Mouse (Mus musculus): Measurements from ENCODE around the gene Oxct2a. TPM values are rescaled to one million over a fixed set of nuclear protein-coding genes. Genes with fewer than 3 reads are reported as not detected.
"Not testable (repeated sequence)": the region's sequence is repeated elsewhere in the genome, so short reads cannot be mapped to it uniquely, and the experiment has no call there.

Gene Oxct2a
- polyA plus RNA-seq, 1 experiment from 2014 or later: 0.15 TPM

GRCm38 (mm10) chr4:123298980-123299670 lies 24.3 kb downstream of the Oxct2a start:
- ATAC-seq (ENCODE audit: low FRiP score) (no peak), DNase-seq (ENCODE audit: low spot score) (no peak)
- Histone ChIP-seq H3K4me2 (replicated peaks) (no peak overlapping the region), H3K4me3 (replicated peaks; ENCODE audit: low read length) (no peak overlapping the region), H3K27me3 (ENCODE audit: control insufficient read depth, insufficient read depth, low read length) (no peaks in the 10 kb centered on the region), H3K36me3 (replicated peaks; ENCODE audit: control insufficient read depth, insufficient read depth) (peaks cover 84% of the 10 kb centered on the region), H3K4me1 (replicated peaks; ENCODE audit: control insufficient read depth, insufficient read depth, low read length) (no peaks in the 10 kb centered on the region), H3K9me3 (ENCODE audit: control insufficient read depth, low read length) (no peaks in the 10 kb centered on the region), H3K27ac (no peak overlapping the region), H3K9ac (no peak overlapping the region)
- 89% methylated on average over 11 of the region's 11 CpGs for WGBS

- Histone ChIP-seq H3K4me2 (replicated peaks) (no peak overlapping the region), H3K4me1 (replicated peaks; ENCODE audit: control insufficient read depth, insufficient read depth, low read length) (no peaks in the 10 kb centered on the region), H3K9me3 (ENCODE audit: control insufficient read depth, low read length) (no peaks in the 10 kb centered on the region), H3K4me3 (replicated peaks; ENCODE audit: low read length) (no peak overlapping the region), H3K36me3 (replicated peaks; ENCODE audit: control insufficient read depth, insufficient read depth) (peaks cover 89% of the 10 kb centered on the region), H3K27ac (no peak overlapping the region), H3K27me3 (ENCODE audit: control insufficient read depth, insufficient read depth, low read length) (no peaks in the 10 kb centered on the region), H3K9ac (no peak overlapping the region)
- no peak for ATAC-seq (ENCODE audit: low FRiP score)
- WGBS: 93% methylated on average over 4 of the region's 4 CpGs
- no peak for DNase-seq (ENCODE audit: low spot score)
Observed at GRCm38 (mm10) chr4:123298226-123298625, 25.2 kb downstream of the Oxct2a start.

GRCm38 (mm10) chr4:123297195-123297960 lies 26.1 kb downstream of the Oxct2a start:
- 89% methylated on average over 22 of the region's 22 CpGs for WGBS
- ATAC-seq (ENCODE audit: low FRiP score): no peak
- peaks cover 93% of the 10 kb centered on the region for H3K36me3 ChIP-seq (replicated peaks; ENCODE audit: control insufficient read depth, insufficient read depth)

GRCm38 (mm10) chr4:123296148-123296534 lies 27.3 kb downstream of the Oxct2a start:
- 89% methylated on average over 5 of the region's 5 CpGs for WGBS
- no peaks in the 10 kb centered on the region for H3K4me1 ChIP-seq (replicated peaks; ENCODE audit: control insufficient read depth, insufficient read depth, low read length)
- no peak overlapping the region for H3K27ac ChIP-seq
- no peak for ATAC-seq (ENCODE audit: low FRiP score)
- no peaks in the 10 kb centered on the region for H3K27me3 ChIP-seq (ENCODE audit: control insufficient read depth, insufficient read depth, low read length)
- H3K9me3 ChIP-seq (ENCODE audit: control insufficient read depth, low read length): no peaks in the 10 kb centered on the region
- H3K4me3 ChIP-seq (replicated peaks; ENCODE audit: low read length): no peak overlapping the region
- no peak for DNase-seq (ENCODE audit: low spot score)
- H3K4me2 ChIP-seq (replicated peaks): no peak overlapping the region
- H3K36me3 ChIP-seq (replicated peaks; ENCODE audit: control insufficient read depth, insufficient read depth): peaks cover 97% of the 10 kb centered on the region
- no peak overlapping the region for H3K9ac ChIP-seq

More at GRCm38 (mm10) chr4:123297195-123297960, 26.1 kb downstream of the Oxct2a start:
- no peaks in the 10 kb centered on the region for H3K27me3 ChIP-seq (ENCODE audit: control insufficient read depth, insufficient read depth, low read length)
- no peak overlapping the region for H3K9ac ChIP-seq
- H3K9me3 ChIP-seq (ENCODE audit: control insufficient read depth, low read length): no peaks in the 10 kb centered on the region
- H3K4me1 ChIP-seq (replicated peaks; ENCODE audit: control insufficient read depth, insufficient read depth, low read length): no peaks in the 10 kb centered on the region
- no peak overlapping the region for H3K4me3 ChIP-seq (replicated peaks; ENCODE audit: low read length)
- no peak overlapping the region for H3K4me2 ChIP-seq (replicated peaks)
- DNase-seq (ENCODE audit: low spot score): no peak
- H3K27ac ChIP-seq: no peak overlapping the region

GRCm38 (mm10) chr4:123295516-123296147 lies 27.8 kb downstream of the Oxct2a start:
- H3K9me3 ChIP-seq (ENCODE audit: control insufficient read depth, low read length): no peaks in the 10 kb centered on the region
- 93% methylated on average over 21 of the region's 21 CpGs for WGBS
- H3K4me3 ChIP-seq (replicated peaks; ENCODE audit: low read length): no peak overlapping the region
- no peaks in the 10 kb centered on the region for H3K27me3 ChIP-seq (ENCODE audit: control insufficient read depth, insufficient read depth, low read length)
- H3K4me1 ChIP-seq (replicated peaks; ENCODE audit: control insufficient read depth, insufficient read depth, low read length): no peaks in the 10 kb centered on the region
- no peak overlapping the region for H3K9ac ChIP-seq
- H3K4me2 ChIP-seq (replicated peaks): no peak overlapping the region
- no peak for ATAC-seq (ENCODE audit: low FRiP score)
- no peak overlapping the region for H3K27ac ChIP-seq
- H3K36me3 ChIP-seq (replicated peaks; ENCODE audit: control insufficient read depth, insufficient read depth): peaks cover 98% of the 10 kb centered on the region
- DNase-seq (ENCODE audit: low spot score): no peak

GRCm38 (mm10) chr4:123295026-123295425 lies 28.4 kb downstream of the Oxct2a start:
- H3K4me3 ChIP-seq (replicated peaks; ENCODE audit: low read length); ATAC-seq (ENCODE audit: low FRiP score); H3K27ac ChIP-seq; H3K27me3 ChIP-seq (ENCODE audit: control insufficient read depth, insufficient read depth, low read length); DNase-seq (ENCODE audit: low spot score); H3K4me1 ChIP-seq (replicated peaks; ENCODE audit: control insufficient read depth, insufficient read depth, low read length); H3K9me3 ChIP-seq (ENCODE audit: control insufficient read depth, low read length); H3K9ac ChIP-seq; H3K4me2 ChIP-seq (replicated peaks): not testable (repeated sequence)
- 93% methylated on average over 15 of the region's 15 CpGs for WGBS
- H3K36me3 ChIP-seq (replicated peaks; ENCODE audit: control insufficient read depth, insufficient read depth): peaks cover 93% of the 10 kb centered on the region

- H3K27ac ChIP-seq: no peak overlapping the region
- peaks cover 93% of the 10 kb centered on the region for H3K36me3 ChIP-seq (replicated peaks; ENCODE audit: control insufficient read depth, insufficient read depth)
- no peaks in the 10 kb centered on the region for H3K9me3 ChIP-seq (ENCODE audit: control insufficient read depth, low read length)
- H3K9ac ChIP-seq: no peak overlapping the region
- H3K4me1 ChIP-seq (replicated peaks; ENCODE audit: control insufficient read depth, insufficient read depth, low read length): no peaks in the 10 kb centered on the region
- WGBS: 86% methylated on average over 7 of the region's 7 CpGs
- no peaks in the 10 kb centered on the region for H3K27me3 ChIP-seq (ENCODE audit: control insufficient read depth, insufficient read depth, low read length)
- ATAC-seq (ENCODE audit: low FRiP score) (no peak), DNase-seq (ENCODE audit: low spot score) (no peak)
- no peak overlapping the region for H3K4me3 ChIP-seq (replicated peaks; ENCODE audit: low read length)
- H3K4me2 ChIP-seq (replicated peaks): no peak overlapping the region
Observed at GRCm38 (mm10) chr4:123293661-123294443, 29.6 kb downstream of the Oxct2a start.

- WGBS: 95% methylated on average over 7 of the region's 7 CpGs
- H3K4me3 ChIP-seq (replicated peaks; ENCODE audit: low read length): no peak overlapping the region
- no peaks in the 10 kb centered on the region for H3K27me3 ChIP-seq (ENCODE audit: control insufficient read depth, insufficient read depth, low read length)
- no peak overlapping the region for H3K27ac ChIP-seq
- ATAC-seq (ENCODE audit: low FRiP score): no peak
- no peaks in the 10 kb centered on the region for H3K9me3 ChIP-seq (ENCODE audit: control insufficient read depth, low read length)
- DNase-seq (ENCODE audit: low spot score): no peak
- H3K36me3 ChIP-seq (replicated peaks; ENCODE audit: control insufficient read depth, insufficient read depth): peaks cover 95% of the 10 kb centered on the region
- H3K4me2 ChIP-seq (replicated peaks): no peak overlapping the region
- H3K4me1 ChIP-seq (replicated peaks; ENCODE audit: control insufficient read depth, insufficient read depth, low read length): no peaks in the 10 kb centered on the region
- no peak overlapping the region for H3K9ac ChIP-seq
Observed at GRCm38 (mm10) chr4:123292989-123293388, 30.4 kb downstream of the Oxct2a start.

GRCm38 (mm10) chr4:123292390-123292789 lies 31.0 kb downstream of the Oxct2a start:
- H3K4me3 ChIP-seq (replicated peaks; ENCODE audit: low read length): no peak overlapping the region
- H3K27ac ChIP-seq: no peak overlapping the region
- ATAC-seq (ENCODE audit: low FRiP score) (no peak), DNase-seq (ENCODE audit: low spot score) (no peak)
- H3K27me3 ChIP-seq (ENCODE audit: control insufficient read depth, insufficient read depth, low read length): no peaks in the 10 kb centered on the region
- no peaks in the 10 kb centered on the region for H3K4me1 ChIP-seq (replicated peaks; ENCODE audit: control insufficient read depth, insufficient read depth, low read length)
- no peak overlapping the region for H3K4me2 ChIP-seq (replicated peaks)
- no peak overlapping the region for H3K9ac ChIP-seq
- H3K9me3 ChIP-seq (ENCODE audit: control insufficient read depth, low read length): no peaks in the 10 kb centered on the region
- H3K36me3 ChIP-seq (replicated peaks; ENCODE audit: control insufficient read depth, insufficient read depth): peaks cover 95% of the 10 kb centered on the region
- WGBS: 92% methylated on average over 3 of the region's 3 CpGs

Data from hindbrain, embryonic 14.5 days (tissue).